Mouse (Mus musculus): ENCODE data around the gene Gm10229.
"Not testable (repeated sequence)": the region's sequence is repeated elsewhere in the genome, so short reads cannot be mapped to it uniquely, and the experiment has no call there.

Gm10229 gene

GRCm38 (mm10) chr16:89014984-89015383 lies at the start of gene Gm10229:
Gene Gm10229 (plus strand): TSS chr16:89015284.
- DNase-seq = not testable (repeated sequence)

- no peak for DNase-seq
Measured at GRCm38 (mm10) chr16:89010659-89011058, 4.4 kb upstream of the Gm10229 start, which contains the start of gene Krtap22-2. Gene Krtap22-2 (minus strand): TSS chr16:89010759.

- no peak for DNase-seq
Measured at GRCm38 (mm10) chr16:89013973-89014372, 1.1 kb upstream of the Gm10229 start.

GRCm38 (mm10) chr16:89031399-89031798 lies 16.3 kb downstream of the Gm10229 start, which contains the start of gene Krtap6-1:
Gene Krtap6-1 (plus strand): TSS chr16:89031699.
- not testable (repeated sequence) for DNase-seq

GRCm38 (mm10) chr16:89041372-89041771 lies 26.3 kb downstream of the Gm10229 start, which contains the start of gene Gm10228:
Gene Gm10228 (minus strand): TSS chr16:89041472.
- not testable (repeated sequence) for DNase-seq

GRCm38 (mm10) chr16:89047783-89048182 lies 32.7 kb downstream of the Gm10229 start, which contains the start of gene Krtap6-5:
Gene Krtap6-5 (minus strand): TSS chr16:89047883.
- DNase-seq = no peak

- DNase-seq = not testable (repeated sequence)
Measured at GRCm38 (mm10) chr16:89063902-89064301, 48.8 kb downstream of the Gm10229 start, which contains the start of gene 1110025L11Rik. Gene 1110025L11Rik (minus strand): TSS chr16:89064002.

Data from kidney, postnatal 4 days (tissue).